Mouse (Mus musculus): Measurements from ENCODE around the gene Ahrr.

GRCm38 (mm10) chr13:74259460-74260230 is 32.5 kb downstream of the Ahrr start:
- TF ChIP-seq CTCF (IDR thresholded peaks at IDR 0.05; ENCODE audit: borderline replicate concordance, insufficient read depth, low read length) (no peak), POLR2A (IDR thresholded peaks at IDR 0.05; ENCODE audit: low read depth, low read length) (peak; percentile 31; the same call in 1 of the 2 replicates)
